Comparison of ENCODE assay signal across 8 mouse cellular contexts in the genomic region with DNA sequence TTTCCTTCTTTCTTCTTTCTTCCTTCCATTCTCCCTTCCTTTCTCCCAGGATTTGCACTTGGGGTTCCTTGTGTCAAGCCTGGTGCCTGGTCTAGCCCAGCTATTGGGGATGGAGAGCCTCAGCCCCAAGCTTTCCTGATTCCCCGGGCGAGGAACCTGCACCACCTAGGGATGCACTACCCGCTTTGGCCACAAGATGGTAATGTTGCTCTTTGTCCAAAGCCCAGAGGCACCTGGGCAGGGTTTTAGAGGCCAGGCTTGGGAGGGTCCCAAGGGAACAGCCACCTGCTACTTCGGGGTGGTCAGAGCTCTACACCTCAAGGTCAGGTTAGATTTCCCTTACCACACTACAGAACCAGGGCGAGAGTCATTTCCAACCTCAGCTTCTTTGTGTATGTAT. TPM values are rescaled to one million over a fixed set of nuclear protein-coding genes. Genes with fewer than 3 reads are reported as not detected.
DNase-seq lines count a peak whose midpoint lies in the region; ATAC-seq lines count a peak whose summit lies in the region.

No protein-coding gene starts in this region.

- H3K27ac ChIP-seq in midbrain, embryonic 10.5 days (replicated peaks) = no peak overlapping the region
- no peak overlapping the region for H3K27ac ChIP-seq in midbrain, embryonic 13.5 days
- no peak overlapping the region for H3K27ac ChIP-seq in liver, embryonic 13.5 days

- ATAC-seq in midbrain, embryonic 13.5 days = no peak
- ATAC-seq in liver, embryonic 13.5 days (ENCODE audit: low read depth) = no peak

- no peak overlapping the region for H3K9ac ChIP-seq in midbrain, embryonic 13.5 days (replicated peaks)
- H3K9ac ChIP-seq in liver, embryonic 13.5 days = no peak overlapping the region

- peaks cover 6% of the 10 kb centered on the region for H3K9me3 ChIP-seq in midbrain, embryonic 10.5 days (replicated peaks)
- H3K9me3 ChIP-seq in midbrain, embryonic 13.5 days = peaks cover 7% of the 10 kb centered on the region; the same call in 1 of the 2 replicates
- peaks cover 8% of the 10 kb centered on the region for H3K9me3 ChIP-seq in liver, embryonic 13.5 days (replicated peaks)

- peaks cover 66% of the 10 kb centered on the region for H3K27me3 ChIP-seq in midbrain, embryonic 10.5 days (ENCODE audit: low read depth, poor library complexity, severe bottlenecking)
- peaks cover 54% of the 10 kb centered on the region for H3K27me3 ChIP-seq in midbrain, embryonic 13.5 days
- peaks cover 61% of the 10 kb centered on the region for H3K27me3 ChIP-seq in liver, embryonic 13.5 days

- H3K4me1 ChIP-seq in midbrain, embryonic 10.5 days = peaks cover 27% of the 10 kb centered on the region
- H3K4me1 ChIP-seq in midbrain, embryonic 13.5 days (replicated peaks) = peaks cover 22% of the 10 kb centered on the region
- peaks cover 4% of the 10 kb centered on the region for H3K4me1 ChIP-seq in liver, embryonic 13.5 days (replicated peaks)

- no peaks in the 10 kb centered on the region for H3K36me3 ChIP-seq in midbrain, embryonic 10.5 days
- no peaks in the 10 kb centered on the region for H3K36me3 ChIP-seq in midbrain, embryonic 13.5 days
- H3K36me3 ChIP-seq in liver, embryonic 13.5 days = no peaks in the 10 kb centered on the region

- WGBS in midbrain, embryonic 10.5 days = 3% methylated on average over 5 of the region's 5 CpGs
- WGBS in midbrain, embryonic 13.5 days = 4% methylated on average over 5 of the region's 5 CpGs
- 6% methylated on average over 5 of the region's 5 CpGs for WGBS in liver, embryonic 13.5 days (ENCODE audit: insufficient replicate concordance)

- H3K4me2 ChIP-seq in midbrain, embryonic 13.5 days (replicated peaks) = no peak overlapping the region
- no peak overlapping the region for H3K4me2 ChIP-seq in liver, embryonic 13.5 days

- H3K4me3 ChIP-seq in midbrain, embryonic 10.5 days = no peak overlapping the region
- H3K4me3 ChIP-seq in midbrain, embryonic 13.5 days (replicated peaks) = no peak overlapping the region
- no peak overlapping the region for H3K4me3 ChIP-seq in liver, embryonic 13.5 days (replicated peaks)

- DNase-seq in midbrain, embryonic 10.5 days (ENCODE audit: low spot score) = peak; percentile 75
- peak; percentile 35 for DNase-seq in c-Kit-positive CD71-positive TER-119-positive erythroid progenitor cells, embryonic 14.5 days (ENCODE audit: low spot score)
- peak; percentile 73 for DNase-seq in forelimb bud, embryonic 11.5 days (ENCODE audit: low read depth, low spot score)
- peak; percentile 66 for DNase-seq in kidney, adult 9 months
- peak; percentile 35 for DNase-seq in liver, embryonic 13.5 days
- peak; percentile 46 for DNase-seq in retina, postnatal 7 days (ENCODE audit: low read depth, low spot score)
- DNase-seq in urinary bladder, adult 2 months (ENCODE audit: low spot score) = peak; percentile 53

RNA-seq across cellular contexts. Expression of gene Tmem132b, which starts 2.5 kb away (rescaled TPM):
- polyA plus RNA-seq in midbrain, embryonic 10.5 days (2016; fragmentation: Nextera tagmentation; extraction: Ambion mirVana) = 0.20 and 0.29 TPM in 2 replicates
- 2.5 and 2.7 TPM in 2 replicates for polyA plus RNA-seq in midbrain, embryonic 13.5 days (2015; fragmentation: Nextera tagmentation; extraction: Ambion mirVana)
- 0.14 TPM in 1 of 2 replicates, not detected in the other for polyA plus RNA-seq in liver, embryonic 13.5 days (2015; fragmentation: Nextera tagmentation; extraction: Ambion mirVana)
- 0.03 and 0.04 TPM in 2 replicates for polyA plus RNA-seq in urinary bladder, adult 2 months (2012; rRNA removed)

RNA-seq across cellular contexts. Expression of gene Aacs, which starts 53.5 kb away (rescaled TPM):
- polyA plus RNA-seq in midbrain, embryonic 10.5 days (2016; fragmentation: Nextera tagmentation; extraction: Ambion mirVana) = 63.9 and 71.5 TPM in 2 replicates
- 54.5 and 57.5 TPM in 2 replicates for polyA plus RNA-seq in midbrain, embryonic 13.5 days (2015; fragmentation: Nextera tagmentation; extraction: Ambion mirVana)
- 17.5 and 17.9 TPM in 2 replicates for polyA plus RNA-seq in liver, embryonic 13.5 days (2015; fragmentation: Nextera tagmentation; extraction: Ambion mirVana)
- polyA plus RNA-seq in urinary bladder, adult 2 months (2012; rRNA removed) = 27.3 and 40.5 TPM in 2 replicates
